Mouse (Mus musculus): ENCODE data around the gene Fuca1.

GRCm38 (mm10) chr4:135872015-135872414 lies 48.5 kb upstream of the Fuca1 start:
- TF ChIP-seq CTCF (IDR thresholded peaks at IDR 0.05; ENCODE audit: borderline replicate concordance, extremely low read depth, insufficient read depth, insufficient read length), result no peak
- TF ChIP-seq POLR2A (IDR thresholded peaks at IDR 0.05; ENCODE audit: borderline replicate concordance, extremely low read depth, insufficient read depth, insufficient read length, poor library complexity, severe bottlenecking), result no peak
